Mouse (Mus musculus) C2C12 (cell line): ENCODE data around the gene Lipc. TPM values are rescaled to one million over a fixed set of nuclear protein-coding genes. Genes with fewer than 3 reads are reported as not detected.

Experiments used
- H3K27me3 ChIP-seq: one replicate; pipeline ENCODE4 v1.6.1; 2011; ENCODE audit not compliant: control insufficient read depth, insufficient read depth, insufficient read length
- H3K36me3 ChIP-seq: one replicate; pipeline ENCODE4 v1.6.1; 2011; ENCODE audit not compliant: control insufficient read depth, insufficient read depth
- H3K4me3 ChIP-seq: one replicate; pipeline ENCODE4 v1.5.1; 2011; ENCODE audit warnings: mild to moderate bottlenecking, control low read depth; ENCODE audit not compliant: poor library complexity, insufficient read depth, severe bottlenecking
- H3K79me2 ChIP-seq: one replicate; pipeline ENCODE4 v1.6.1; 2011; ENCODE audit not compliant: control insufficient read depth, insufficient read depth
- H3K79me3 ChIP-seq: one replicate; pipeline ENCODE4 v1.6.1; 2011; ENCODE audit warnings: low read depth, control low read depth
- H3ac ChIP-seq: one replicate; pipeline ENCODE3; 2011; ENCODE audit warnings: low read depth; ENCODE audit not compliant: control insufficient read depth, insufficient read length
- CEBPB ChIP-seq: IDR thresholded peaks from one replicate; pipeline ENCODE4 v1.6.1; 2011; ENCODE audit warnings: low read depth, mild to moderate bottlenecking, control low read depth, moderate library complexity
- CTCF ChIP-seq: IDR thresholded peaks from one replicate; pipeline ENCODE4 v1.5.1; 2011; ENCODE audit not compliant: control insufficient read depth, insufficient read depth, insufficient read length
- FOSL1 ChIP-seq: IDR thresholded peaks from one replicate; pipeline ENCODE4 v1.8.0; 2011; ENCODE audit warnings: mild to moderate bottlenecking, low read length; ENCODE audit not compliant: poor library complexity, insufficient read depth, severe bottlenecking
- MAX ChIP-seq: IDR thresholded peaks from one replicate; pipeline ENCODE4 v1.6.1; 2011; ENCODE audit warnings: mild to moderate bottlenecking, control low read depth
- MYOD1 ChIP-seq: IDR thresholded peaks from one replicate; pipeline ENCODE4 v1.6.1; 2011; ENCODE audit warnings: low read depth; ENCODE audit not compliant: control insufficient read depth, insufficient read length
- MYOG ChIP-seq: IDR thresholded peaks from one replicate; pipeline ENCODE4 v1.6.1; 2011; ENCODE audit not compliant: control insufficient read depth, insufficient read length; ENCODE audit errors: extremely low read depth
- USF1 ChIP-seq: IDR thresholded peaks from one replicate; pipeline ENCODE4 v1.6.1; 2011; ENCODE audit warnings: low read depth, mild to moderate bottlenecking, control low read depth, moderate library complexity
- polyA plus RNA-seq: library from polyadenylated mRNA; unstranded; fragments of >200 nt; fragmentation: generic; extraction: Trizol; gene quantifications from one replicate; pipeline ENCODE4 v1.2.1, GENCODE M21; 2012; ENCODE audit warnings: missing spikeins

Gene Lipc
- polyA plus RNA-seq, 1 experiment: not detected

- Histone ChIP-seq H3ac (no peak overlapping the region), H3K27me3 (no peaks in the 10 kb centered on the region), H3K79me3 (no peaks in the 10 kb centered on the region), H3K36me3 (no peaks in the 10 kb centered on the region), H3K79me2 (no peaks in the 10 kb centered on the region), H3K4me3 (no peak overlapping the region)
- TF ChIP-seq CTCF: no peak
- no peak for TF ChIP-seq MYOD1
- no peak for TF ChIP-seq CEBPB
- TF ChIP-seq USF1: no peak
- TF ChIP-seq MYOG: no peak
- no peak for TF ChIP-seq FOSL1
- TF ChIP-seq MAX: no peak
These were observed 100.5 kb downstream of the Lipc start for GRCm38 (mm10) chr9:70851533-70851932.

GRCm38 (mm10) chr9:70848135-70848770 is 103.8 kb downstream of the Lipc start:
- Histone ChIP-seq H3K79me2 (no peaks in the 10 kb centered on the region), H3K27me3 (no peaks in the 10 kb centered on the region), H3K4me3 (no peak overlapping the region), H3ac (no peak overlapping the region), H3K36me3 (no peaks in the 10 kb centered on the region), H3K79me3 (no peaks in the 10 kb centered on the region)
- TF ChIP-seq CTCF (no peak), MYOD1 (no peak), FOSL1 (no peak), MYOG (no peak), MAX (no peak), CEBPB (no peak), USF1 (no peak)

GRCm38 (mm10) chr9:70847627-70848051 is 104.4 kb downstream of the Lipc start:
- TF ChIP-seq FOSL1 (no peak), CEBPB (peak; percentile 61)
- no peaks in the 10 kb centered on the region for H3K27me3 ChIP-seq
- H3K79me2 ChIP-seq: no peaks in the 10 kb centered on the region
- no peaks in the 10 kb centered on the region for H3K36me3 ChIP-seq
- H3K79me3 ChIP-seq: no peaks in the 10 kb centered on the region
- no peak overlapping the region for H3ac ChIP-seq
- no peak overlapping the region for H3K4me3 ChIP-seq

DNA sequence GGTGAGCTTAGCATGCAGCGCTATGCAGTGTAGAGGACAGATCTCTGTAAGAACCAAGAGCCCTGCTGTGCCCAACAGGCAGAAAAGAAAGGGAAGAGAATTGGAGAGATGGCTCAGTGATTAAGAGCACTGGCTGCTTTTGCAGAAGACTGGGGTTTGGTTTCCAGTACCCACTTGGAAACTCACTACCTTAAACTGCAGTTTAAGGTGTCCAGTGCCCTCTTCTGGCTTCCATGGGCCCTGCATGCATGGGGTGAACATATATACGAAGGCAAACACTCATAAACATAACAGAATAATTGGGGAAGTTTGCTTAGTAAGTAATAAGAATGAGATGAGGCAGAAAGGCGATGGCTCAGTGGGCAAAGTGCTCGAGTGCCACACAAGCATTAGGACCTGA is 108.8 kb downstream of the Lipc start:
- TF ChIP-seq MYOD1 (no peak), FOSL1 (no peak), MYOG (no peak), MAX (no peak), CTCF (no peak), CEBPB (no peak), USF1 (no peak)
- Histone ChIP-seq H3K4me3 (no peak overlapping the region), H3ac (no peak overlapping the region), H3K79me3 (no peaks in the 10 kb centered on the region), H3K79me2 (no peaks in the 10 kb centered on the region), H3K27me3 (no peaks in the 10 kb centered on the region), H3K36me3 (no peaks in the 10 kb centered on the region)

DNA sequence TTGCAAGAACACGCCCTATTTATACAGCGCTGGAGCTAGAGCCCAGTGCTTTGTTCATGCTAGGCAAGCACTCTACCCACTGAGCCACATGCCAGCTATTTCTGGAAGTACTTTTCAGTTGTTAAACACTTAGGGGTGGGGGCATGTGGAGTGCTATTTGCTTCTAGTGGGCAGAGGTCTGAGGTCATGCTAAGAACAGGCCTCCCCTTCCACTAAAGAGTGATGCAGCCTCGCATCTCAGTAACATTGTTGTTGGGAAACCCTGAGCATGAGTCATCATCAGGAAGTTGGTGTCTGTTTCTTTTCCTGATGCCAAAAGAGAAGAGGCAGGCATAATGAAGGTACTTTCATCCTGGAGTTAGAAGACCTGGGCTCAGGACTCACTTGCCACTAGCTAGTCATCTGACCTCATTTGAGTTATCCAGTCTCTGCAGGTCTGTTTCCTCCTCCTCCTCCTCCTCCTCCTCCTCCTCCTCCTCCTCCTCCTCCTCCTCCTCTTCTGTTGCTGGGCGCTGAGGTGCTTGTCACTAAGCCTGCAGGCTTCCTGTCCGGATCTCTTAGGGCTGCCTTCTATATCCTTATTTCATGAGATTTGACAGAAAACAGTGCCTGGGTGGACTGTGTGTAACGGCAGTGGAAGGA is 109.6 kb downstream of the Lipc start:
- no peak overlapping the region for H3ac ChIP-seq
- no peaks in the 10 kb centered on the region for H3K36me3 ChIP-seq
- H3K27me3 ChIP-seq: no peaks in the 10 kb centered on the region
- H3K79me2 ChIP-seq: no peaks in the 10 kb centered on the region
- no peak for TF ChIP-seq FOSL1
- TF ChIP-seq CEBPB: peak; percentile 82
- H3K4me3 ChIP-seq: no peak overlapping the region
- H3K79me3 ChIP-seq: no peaks in the 10 kb centered on the region
